Mouse (Mus musculus) neural tube, embryonic 13.5 days (tissue): ENCODE results near the gene Kctd10. TPM values are rescaled to one million over a fixed set of nuclear protein-coding genes. Genes with fewer than 3 reads are reported as not detected.

Experiments
- ATAC-seq: fragments of 200-750 bp; cut with Nextera tagmentation; 2 replicates; pipeline ENCODE4 v1.8.0; 2017; ENCODE audit warnings: low read depth, mild to moderate bottlenecking, moderate TSS enrichment, moderate library complexity
- H3K27ac ChIP-seq: fragments of 300-500 bp; sonication (generic); replicated peaks from 2 replicates; pipeline ENCODE4 v1.5.1; 2015; ENCODE audit warnings: moderate library complexity, mild to moderate bottlenecking, inconsistent platforms
- H3K27me3 ChIP-seq: fragments of 300-500 bp; sonication (generic); 2 replicates; pipeline ENCODE4 v1.6.1; 2015; ENCODE audit warnings: mild to moderate bottlenecking, inconsistent platforms
- H3K36me3 ChIP-seq: fragments of 300-500 bp; sonication (generic); 2 replicates; pipeline ENCODE4 v1.6.1; 2015; ENCODE audit warnings: mild to moderate bottlenecking, inconsistent platforms
- H3K4me1 ChIP-seq: fragments of 300-500 bp; sonication (generic); replicated peaks from 2 replicates; pipeline ENCODE4 v1.6.1; 2015; ENCODE audit warnings: inconsistent platforms
- H3K4me2 ChIP-seq: fragments of 300-500 bp; sonication (generic); 2 replicates; pipeline ENCODE4 v1.6.1; 2015; ENCODE audit warnings: inconsistent platforms, mild to moderate bottlenecking, moderate library complexity
- H3K4me3 ChIP-seq: fragments of 300-500 bp; sonication (generic); 2 replicates; pipeline ENCODE4 v1.5.1; 2015; ENCODE audit warnings: mild to moderate bottlenecking, inconsistent platforms
- H3K9ac ChIP-seq: fragments of 300-500 bp; sonication (generic); 2 replicates; pipeline ENCODE4 v1.6.1; 2015; ENCODE audit warnings: moderate library complexity, mild to moderate bottlenecking, inconsistent platforms
- H3K9me3 ChIP-seq: fragments of 300-500 bp; sonication (generic); 2 replicates; pipeline ENCODE4 v1.6.1; 2016; ENCODE audit warnings: inconsistent platforms
- WGBS: fragments of 180-500 bp; shearing (Covaris S2); methylation state at CpG from one replicate; pipeline ENCODE4 v1.1.7; 2015; 5-methylcytosine and 5-hydroxymethylcytosine counted together
- polyA plus RNA-seq: library from polyadenylated mRNA; unstranded; fragments of >200 nt; fragmentation: Nextera tagmentation; extraction: Ambion mirVana; gene quantifications from 2 replicates; pipeline ENCODE4 v1.2.1, GENCODE M21; 2015

Kctd10 gene
- polyA plus RNA-seq, 1 experiment from 2014 or later: 73.0 TPM

DNA sequence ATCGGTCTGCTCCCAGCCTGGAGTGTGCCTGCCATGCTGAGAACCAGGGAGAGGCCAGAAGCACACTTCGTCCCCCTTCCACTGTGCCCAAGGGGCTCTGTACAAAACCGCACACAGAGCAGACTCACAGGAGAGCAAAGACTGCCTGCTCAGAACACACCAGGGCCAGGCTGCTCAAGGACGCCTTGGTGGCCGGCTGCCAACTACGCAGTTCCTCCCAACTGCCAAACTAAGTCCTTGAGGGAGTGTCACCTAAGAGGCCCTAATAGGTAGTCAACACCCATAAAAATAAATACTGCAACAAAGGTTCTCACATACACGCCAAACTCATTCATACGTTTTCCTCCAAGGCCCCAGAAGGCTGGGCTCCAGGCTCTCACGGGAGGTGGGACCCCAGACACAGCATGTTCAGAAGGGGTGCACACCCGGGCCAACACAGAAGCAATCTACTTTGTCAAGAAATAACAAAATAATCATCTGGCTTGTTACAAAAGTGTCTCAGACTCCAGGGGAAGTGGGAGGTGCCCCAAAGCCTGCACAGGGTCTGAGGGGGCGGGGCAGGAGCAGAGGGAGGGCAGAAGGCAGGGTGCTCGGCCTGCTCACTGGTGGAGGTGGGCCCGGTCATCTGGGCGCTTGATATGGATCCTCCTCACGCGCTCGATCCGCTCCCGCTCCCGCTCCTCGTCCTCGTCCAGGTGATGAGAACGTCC, 15.1 kb downstream of the Kctd10 start:
- 89% methylated on average over 23 of the region's 23 CpGs for WGBS
- no peak for ATAC-seq
- Histone ChIP-seq H3K27ac (no peak overlapping the region), H3K27me3 (no peaks in the 10 kb centered on the region), H3K4me3 (no peak overlapping the region), H3K36me3 (peaks cover 99% of the 10 kb centered on the region), H3K9me3 (no peaks in the 10 kb centered on the region), H3K4me2 (no peak overlapping the region), H3K9ac (no peak overlapping the region), H3K4me1 (peaks cover 11% of the 10 kb centered on the region)

DNA sequence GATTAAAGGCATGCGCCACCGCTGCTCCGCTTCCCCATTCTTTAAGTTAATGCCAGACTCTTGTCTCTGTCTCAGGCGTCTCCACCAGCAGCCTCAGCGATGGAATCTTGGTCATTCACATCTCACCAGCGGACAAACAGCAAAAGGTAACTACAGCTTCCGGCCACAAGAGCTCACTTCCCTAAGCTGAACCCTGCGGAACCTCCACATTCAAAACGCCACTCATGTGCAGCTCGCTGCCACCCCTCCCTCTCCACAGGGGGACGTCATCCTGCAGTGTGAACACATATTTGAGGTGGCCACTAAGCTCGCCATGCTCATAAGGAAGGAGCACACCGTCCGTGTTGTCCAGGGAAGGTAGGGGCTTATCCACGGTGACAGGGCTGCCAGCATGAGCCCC, 19.3 kb downstream of the Kctd10 start:
- Histone ChIP-seq H3K4me2 (no peak overlapping the region), H3K4me1 (peaks cover 13% of the 10 kb centered on the region), H3K36me3 (peaks cover 74% of the 10 kb centered on the region), H3K27ac (no peak overlapping the region), H3K27me3 (no peaks in the 10 kb centered on the region), H3K9me3 (no peaks in the 10 kb centered on the region), H3K4me3 (no peak overlapping the region), H3K9ac (no peak overlapping the region)
- 88% methylated on average over 15 of the region's 15 CpGs for WGBS
- no peak for ATAC-seq

DNA sequence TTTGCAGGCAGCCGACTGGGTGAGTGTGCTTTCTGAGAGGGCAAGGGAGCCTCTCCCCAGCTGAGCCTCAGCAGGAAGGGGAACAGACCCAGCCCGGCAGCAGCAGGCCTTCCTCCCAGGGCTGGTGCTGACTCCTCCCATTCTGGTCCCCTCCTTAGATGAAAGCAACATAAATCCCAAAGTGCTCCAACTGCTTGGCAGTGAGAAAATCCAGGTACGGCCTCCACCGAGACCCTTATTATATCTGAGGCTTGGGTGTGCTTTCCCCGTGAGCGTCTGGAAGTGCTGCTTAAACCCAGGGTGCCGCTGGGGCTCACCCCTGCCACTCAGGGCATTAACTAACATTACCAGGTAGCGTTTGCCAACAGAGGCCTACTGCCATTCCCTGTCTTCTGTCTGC, 20.7 kb downstream of the Kctd10 start:
- 70% methylated on average over 8 of the region's 8 CpGs for whole genome bisulfite sequencing
- Histone ChIP-seq H3K4me1 (peaks cover 13% of the 10 kb centered on the region), H3K4me3 (no peak overlapping the region), H3K36me3 (peaks cover 60% of the 10 kb centered on the region), H3K27ac (no peak overlapping the region), H3K9me3 (no peaks in the 10 kb centered on the region), H3K27me3 (no peaks in the 10 kb centered on the region), H3K9ac (no peak overlapping the region), H3K4me2 (no peak overlapping the region)
- no peak for ATAC-seq

DNA sequence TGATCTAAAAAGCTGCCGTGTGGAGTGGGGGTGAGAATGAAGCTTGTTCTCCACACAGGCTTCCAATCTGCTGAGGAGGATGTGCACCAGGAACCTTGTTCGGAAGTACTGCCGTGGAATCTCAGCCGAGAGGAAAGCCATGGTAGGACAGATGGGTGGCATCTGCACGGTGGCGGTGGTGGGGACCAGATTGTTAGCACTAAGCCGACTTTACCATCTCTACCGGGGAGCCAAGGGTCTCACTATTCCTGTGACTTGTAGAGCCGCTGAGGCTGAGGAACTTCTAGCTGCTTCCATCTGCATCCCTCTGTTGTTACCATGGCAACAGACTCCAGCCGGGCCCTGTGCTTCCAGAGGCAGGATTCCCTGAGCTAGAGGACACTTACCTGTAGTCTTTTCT, 21.5 kb downstream of the Kctd10 start:
- WGBS: 64% methylated on average over 10 of the region's 10 CpGs
- H3K36me3 ChIP-seq: peaks cover 53% of the 10 kb centered on the region
- H3K27ac ChIP-seq: no peak overlapping the region
- ATAC-seq: no peak
- H3K9ac ChIP-seq: no peak overlapping the region
- H3K4me2 ChIP-seq: no peak overlapping the region
- H3K27me3 ChIP-seq: no peaks in the 10 kb centered on the region
- H3K9me3 ChIP-seq: no peaks in the 10 kb centered on the region
- peaks cover 13% of the 10 kb centered on the region for H3K4me1 ChIP-seq
- H3K4me3 ChIP-seq: no peak overlapping the region

DNA sequence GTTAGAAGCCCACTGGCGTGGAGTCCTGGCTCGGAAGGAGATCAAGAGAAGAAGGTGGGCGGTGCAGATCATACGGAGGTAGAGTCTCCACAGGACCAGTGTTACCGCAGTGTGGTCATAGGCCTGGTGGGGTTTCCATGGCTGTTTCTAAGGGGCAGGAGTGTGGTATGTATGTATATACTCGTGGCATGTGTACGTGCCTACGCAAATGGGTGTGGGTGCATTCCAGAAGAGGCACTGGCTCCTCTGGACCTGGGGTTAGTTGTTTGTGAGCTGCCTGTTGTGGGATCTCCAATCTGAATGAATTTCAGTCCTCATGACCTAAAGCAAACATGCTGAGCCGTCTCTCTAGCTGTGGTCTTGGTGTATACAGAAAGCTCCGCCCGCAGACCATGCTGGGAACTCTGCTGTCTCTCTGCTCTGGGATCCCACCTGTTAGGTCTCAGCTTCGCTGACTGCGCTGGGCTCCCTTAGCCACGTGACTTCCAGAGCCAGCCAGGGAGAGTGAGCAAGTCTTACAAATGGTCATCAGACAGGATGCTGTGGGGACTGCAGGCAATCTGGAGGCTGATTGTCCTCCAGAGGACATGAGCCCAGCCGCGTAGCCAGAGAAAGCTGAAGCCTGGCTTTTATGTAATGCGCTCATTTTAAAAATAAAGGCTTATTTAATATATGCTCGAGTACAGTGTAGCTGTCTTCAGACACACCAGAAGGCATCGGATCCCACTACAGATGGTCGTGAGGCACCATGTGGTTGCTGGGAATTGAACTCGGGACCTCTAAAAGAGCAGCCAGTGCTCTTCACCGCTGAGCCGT, 23.2 kb downstream of the Kctd10 start:
- Histone ChIP-seq H3K27ac (no peak overlapping the region; the same call in 1 of the 2 replicates), H3K36me3 (peaks cover 36% of the 10 kb centered on the region), H3K4me1 (peaks cover 13% of the 10 kb centered on the region), H3K27me3 (no peaks in the 10 kb centered on the region), H3K9me3 (no peaks in the 10 kb centered on the region), H3K4me3 (no peak overlapping the region), H3K4me2 (no peak overlapping the region), H3K9ac (no peak overlapping the region)
- no peak for ATAC-seq
- WGBS: 55% methylated on average over 23 of the region's 23 CpGs

DNA sequence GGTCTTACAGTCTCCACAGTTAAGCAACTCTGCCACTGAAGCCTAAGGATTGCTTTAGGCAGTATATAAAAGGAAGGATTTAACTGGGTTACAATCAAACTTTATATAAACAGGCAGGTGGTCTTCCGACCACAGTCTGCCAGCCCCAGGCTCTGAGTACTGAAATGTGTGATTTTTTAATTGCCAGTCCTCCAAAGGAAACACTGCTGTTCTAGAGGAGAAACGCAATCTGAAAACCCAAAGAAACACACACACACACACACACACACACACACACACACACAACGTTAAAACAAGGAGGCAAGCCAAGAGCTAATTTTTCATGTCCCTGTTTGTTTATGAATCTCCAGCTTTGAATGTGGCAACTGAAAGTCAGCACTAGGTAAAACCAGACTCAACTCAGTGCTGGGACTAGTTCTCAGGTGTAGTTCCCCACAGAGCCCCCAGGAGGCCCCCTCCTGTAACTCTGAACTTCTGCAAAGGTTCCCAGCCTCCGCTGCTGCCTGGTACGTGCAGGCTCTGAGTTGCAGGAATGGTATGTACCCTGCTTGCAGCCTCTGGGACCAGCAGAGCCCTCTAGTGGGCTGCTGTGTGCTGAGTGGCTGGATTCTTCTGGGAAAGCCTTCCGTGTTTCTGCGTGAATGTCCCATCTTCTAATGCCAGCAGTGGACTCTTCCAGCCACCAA, 23.9 kb downstream of the Kctd10 start:
- H3K36me3 ChIP-seq: peaks cover 29% of the 10 kb centered on the region
- H3K9ac ChIP-seq: no peak overlapping the region
- no peak overlapping the region for H3K4me2 ChIP-seq
- no peak; the same call in 1 of the 2 replicates for ATAC-seq
- no peak overlapping the region for H3K27ac ChIP-seq
- 29% methylated on average over 7 of the region's 7 CpGs for WGBS
- peaks cover 13% of the 10 kb centered on the region for H3K4me1 ChIP-seq
- no peak overlapping the region for H3K4me3 ChIP-seq
- no peaks in the 10 kb centered on the region for H3K9me3 ChIP-seq
- H3K27me3 ChIP-seq: no peaks in the 10 kb centered on the region

DNA sequence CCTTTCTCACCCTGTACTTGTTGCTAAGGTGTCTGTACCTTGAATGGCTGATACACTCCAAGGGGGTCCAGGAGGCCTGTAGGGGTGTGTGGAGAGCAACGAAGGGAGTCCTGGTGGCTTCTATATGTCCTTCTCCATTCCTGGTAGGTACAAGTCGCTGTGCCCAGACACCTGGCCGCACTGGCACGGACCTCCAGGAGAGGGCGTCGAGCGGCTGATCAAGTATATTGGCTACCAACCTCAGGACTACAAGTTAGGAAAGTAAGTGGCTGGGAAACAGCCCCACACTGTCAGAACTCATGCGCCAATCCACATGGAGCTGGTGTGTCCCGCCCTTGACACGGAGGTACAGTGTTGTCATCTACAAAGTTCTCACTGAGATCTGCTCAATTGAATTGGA, 28.8 kb downstream of the Kctd10 start:
- Histone ChIP-seq H3K36me3 (no peaks in the 10 kb centered on the region), H3K27me3 (no peaks in the 10 kb centered on the region), H3K9ac (no peak overlapping the region), H3K4me3 (no peak overlapping the region), H3K4me2 (no peak overlapping the region), H3K9me3 (no peaks in the 10 kb centered on the region), H3K4me1 (no peaks in the 10 kb centered on the region), H3K27ac (no peak overlapping the region)
- WGBS: 62% methylated on average over 10 of the region's 10 CpGs
- ATAC-seq: no peak

DNA sequence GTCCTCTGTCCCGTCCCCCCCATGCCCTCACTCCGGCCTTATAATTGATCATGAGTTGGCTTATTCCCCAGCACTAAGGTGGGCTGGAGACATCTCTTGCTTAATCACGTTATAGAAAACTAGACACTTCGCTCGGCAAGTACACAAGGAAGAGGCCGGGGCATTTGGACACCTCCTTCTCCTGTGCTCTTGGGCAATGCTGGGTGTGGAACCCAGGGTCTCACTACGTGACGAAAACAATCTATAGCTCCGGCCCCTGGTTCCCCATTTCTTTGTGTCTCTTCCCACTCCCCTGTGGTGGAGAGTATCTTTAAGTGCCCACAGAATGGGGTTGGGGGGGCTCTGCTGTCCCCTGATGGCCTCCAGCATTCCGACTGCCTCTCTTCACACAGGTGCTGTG, 33.3 kb downstream of the Kctd10 start:
- Histone ChIP-seq H3K9me3 (no peaks in the 10 kb centered on the region), H3K27me3 (no peaks in the 10 kb centered on the region), H3K36me3 (no peaks in the 10 kb centered on the region), H3K27ac (no peak overlapping the region), H3K9ac (no peak overlapping the region), H3K4me2 (no peak overlapping the region), H3K4me3 (no peak overlapping the region), H3K4me1 (no peaks in the 10 kb centered on the region)
- 81% methylated on average over 10 of the region's 10 CpGs for WGBS
- ATAC-seq: no peak

DNA sequence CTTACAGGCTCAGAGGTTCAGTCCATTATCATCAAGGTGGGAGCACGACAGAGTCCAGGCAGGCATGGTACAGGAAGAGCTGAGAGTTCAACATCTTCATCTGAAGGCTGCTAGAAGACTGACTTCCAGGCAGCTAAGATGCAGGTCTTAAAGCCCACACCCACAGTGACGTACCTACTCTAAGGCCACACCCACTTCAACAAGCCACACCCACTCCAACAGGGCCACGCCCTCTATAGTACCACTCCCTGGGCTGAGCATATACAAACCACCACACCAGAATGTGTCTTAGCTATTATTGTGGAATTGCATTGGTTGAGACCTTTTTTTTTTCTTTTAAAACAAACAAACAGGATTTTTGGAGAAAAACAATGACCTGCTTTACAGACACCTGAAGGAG, 34.8 kb downstream of the Kctd10 start:
- Histone ChIP-seq H3K4me2 (no peak overlapping the region), H3K4me3 (no peak overlapping the region), H3K36me3 (no peaks in the 10 kb centered on the region), H3K9ac (no peak overlapping the region), H3K27ac (no peak overlapping the region), H3K4me1 (no peaks in the 10 kb centered on the region), H3K27me3 (no peaks in the 10 kb centered on the region; the same call in 1 of the 2 replicates), H3K9me3 (no peaks in the 10 kb centered on the region)
- WGBS: 60% methylated on average over 3 of the region's 3 CpGs
- no peak for ATAC-seq

DNA sequence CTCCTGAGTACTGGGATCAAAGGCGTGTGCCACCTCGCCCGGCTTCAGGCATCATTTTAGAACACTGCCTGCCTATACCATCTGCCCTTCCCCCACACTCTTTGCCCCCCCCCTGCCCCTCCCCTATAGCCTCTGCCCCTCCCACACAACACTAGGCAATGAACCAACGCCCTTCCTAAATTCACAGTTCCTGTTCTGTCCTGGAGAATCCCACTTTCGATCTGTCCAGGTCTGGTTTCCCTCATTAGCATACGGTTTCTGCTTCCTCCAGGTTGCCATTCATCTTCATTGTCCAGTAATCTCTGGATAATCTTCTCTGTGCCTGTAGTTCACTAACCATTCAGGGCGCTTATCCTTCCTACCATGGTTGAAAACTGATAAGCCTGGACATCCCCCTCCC, 36.7 kb downstream of the Kctd10 start:
- 85% methylated on average over 7 of the region's 7 CpGs for WGBS
- Histone ChIP-seq H3K4me1 (no peaks in the 10 kb centered on the region), H3K4me2 (no peak overlapping the region), H3K4me3 (no peak overlapping the region), H3K36me3 (no peaks in the 10 kb centered on the region), H3K27me3 (no peaks in the 10 kb centered on the region; the same call in 1 of the 2 replicates), H3K9me3 (no peaks in the 10 kb centered on the region), H3K27ac (no peak overlapping the region), H3K9ac (no peak overlapping the region)
- ATAC-seq: no peak

DNA sequence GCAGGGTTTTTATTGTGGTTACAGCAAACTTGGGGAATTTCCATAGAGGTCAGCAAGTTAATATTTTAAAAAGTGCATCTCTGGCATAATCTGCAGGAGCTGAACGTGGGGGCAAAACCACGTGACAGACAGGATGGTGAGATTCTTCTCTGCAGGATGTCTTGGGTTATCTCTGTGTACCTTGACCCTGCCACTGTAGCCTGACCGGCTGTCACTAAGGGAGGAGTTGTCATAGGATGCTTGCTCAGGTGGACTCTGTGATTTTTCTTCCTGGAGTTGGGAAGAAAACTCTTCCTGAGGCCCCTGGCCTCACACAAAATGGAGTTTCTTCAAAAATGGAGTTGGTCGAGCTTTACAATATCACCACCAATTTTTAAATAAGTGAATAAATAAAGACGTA, 37.3 kb downstream of the Kctd10 start:
- H3K9me3 ChIP-seq: no peaks in the 10 kb centered on the region
- H3K27ac ChIP-seq: no peak overlapping the region
- 87% methylated on average over 5 of the region's 5 CpGs for WGBS
- H3K4me2 ChIP-seq: no peak overlapping the region
- H3K36me3 ChIP-seq: no peaks in the 10 kb centered on the region
- H3K4me3 ChIP-seq: no peak overlapping the region
- no peak overlapping the region for H3K9ac ChIP-seq
- no peaks in the 10 kb centered on the region for H3K4me1 ChIP-seq
- ATAC-seq: no peak
- no peaks in the 10 kb centered on the region; the same call in 1 of the 2 replicates for H3K27me3 ChIP-seq

DNA sequence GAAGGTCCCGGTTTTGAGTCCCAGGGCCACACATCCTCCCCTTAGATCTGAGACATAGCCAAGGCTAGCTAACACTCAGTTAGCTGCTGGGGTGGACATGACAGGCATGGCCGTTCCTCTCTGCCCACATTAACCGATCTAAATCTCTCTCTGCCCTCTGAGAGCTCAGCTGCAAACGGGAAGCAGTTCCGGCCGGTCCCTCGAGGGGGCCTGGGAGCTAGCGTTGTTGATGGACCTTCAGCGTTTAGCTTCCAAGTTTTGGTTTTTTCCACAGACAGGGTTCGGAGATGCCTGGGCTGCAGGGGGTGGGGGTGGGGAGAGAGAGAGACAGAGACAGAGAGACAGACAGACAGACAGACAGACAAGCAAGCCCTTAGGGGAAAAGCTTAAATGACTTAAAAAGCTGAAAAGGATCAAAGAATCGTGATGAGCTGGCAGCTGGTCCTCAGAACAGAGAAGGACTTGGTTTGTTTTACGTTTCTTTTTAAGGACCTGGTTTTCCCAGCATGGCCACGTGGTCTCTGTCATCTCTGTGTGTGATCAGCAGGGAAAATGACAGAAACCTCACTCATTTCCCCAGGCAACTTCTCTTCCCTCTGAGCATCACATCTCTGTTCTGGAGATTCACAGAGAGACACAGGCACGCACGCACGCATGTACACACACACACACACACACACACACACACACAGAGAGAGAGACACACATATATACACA, 56.4 kb downstream of the Kctd10 start:
- no peak overlapping the region for H3K27ac ChIP-seq
- no peak for ATAC-seq
- H3K4me3 ChIP-seq: no peak overlapping the region
- H3K4me1 ChIP-seq: peaks cover 13% of the 10 kb centered on the region
- no peaks in the 10 kb centered on the region for H3K36me3 ChIP-seq
- peak overlapping the region; percentile 33 for H3K4me2 ChIP-seq
- no peaks in the 10 kb centered on the region for H3K9me3 ChIP-seq
- WGBS: 21% methylated on average over 16 of the region's 16 CpGs
- no peaks in the 10 kb centered on the region for H3K27me3 ChIP-seq
- H3K9ac ChIP-seq: no peak overlapping the region
